Mouse (Mus musculus) liver, embryonic 16.5 days (tissue): ENCODE data around the gene Rdm1. TPM values are rescaled to one million over a fixed set of nuclear protein-coding genes. Genes with fewer than 3 reads are reported as not detected.
"Not testable (repeated sequence)": the region's sequence is repeated elsewhere in the genome, so short reads cannot be mapped to it uniquely, and the experiment has no call there.

ENCODE experiments used
- ATAC-seq: fragments of 200-750 bp; cut with Nextera tagmentation; 2 replicates; pipeline ENCODE4 v1.8.0; 2017; ENCODE audit warnings: low read depth, mild to moderate bottlenecking, moderate number of reproducible peaks, moderate library complexity
- H3K27ac ChIP-seq: fragments of 300-500 bp; sonication (generic); 2 replicates; pipeline ENCODE4 v1.5.1; 2014; ENCODE audit warnings: mild to moderate bottlenecking, low read length
- H3K27me3 ChIP-seq: fragments of 300-500 bp; sonication (generic); 2 replicates; pipeline ENCODE4 v1.6.1; 2014; ENCODE audit warnings: low read depth, low read length, mixed read lengths; ENCODE audit not compliant: control insufficient read depth, insufficient read depth
- H3K36me3 ChIP-seq: fragments of 300-500 bp; sonication (generic); 2 replicates; pipeline ENCODE4 v1.6.1; 2014; ENCODE audit warnings: mild to moderate bottlenecking; ENCODE audit not compliant: control insufficient read depth, insufficient read depth
- H3K4me1 ChIP-seq: fragments of 300-500 bp; sonication (generic); 2 replicates; pipeline ENCODE4 v1.6.1; 2014; ENCODE audit warnings: low read depth, low read length, mixed read lengths; ENCODE audit not compliant: control insufficient read depth
- H3K4me2 ChIP-seq: fragments of 300-500 bp; sonication (generic); 2 replicates; pipeline ENCODE4 v1.6.1; 2014; ENCODE audit warnings: low read depth, low read length, mixed read lengths
- H3K4me3 ChIP-seq: fragments of 300-500 bp; sonication (generic); 2 replicates; pipeline ENCODE4 v1.5.1; 2014; ENCODE audit warnings: low read depth, mild to moderate bottlenecking, low read length
- H3K9ac ChIP-seq: fragments of 300-500 bp; sonication (generic); 2 replicates; pipeline ENCODE4 v1.6.1; 2014; ENCODE audit warnings: low read depth, low read length
- H3K9me3 ChIP-seq: fragments of 300-500 bp; sonication (generic); replicated peaks from 2 replicates; pipeline ENCODE4 v1.6.1; 2016; ENCODE audit warnings: low read length; ENCODE audit not compliant: control insufficient read depth
- WGBS: fragments of 180-500 bp; shearing (Covaris S2); extraction: QIAGEN DNeasy Blood & Tissue Kit; methylation state at CpG from one replicate; pipeline ENCODE4 v1.1.7; 2014; ENCODE audit not compliant: insufficient replicate concordance; 5-methylcytosine and 5-hydroxymethylcytosine counted together
- polyA plus RNA-seq: library from polyadenylated mRNA; unstranded; fragments of >200 nt; fragmentation: Nextera tagmentation; extraction: Ambion mirVana; gene quantifications from 2 replicates; pipeline ENCODE4 v1.2.1, GENCODE M21; 2015

The Rdm1 gene
- polyA plus RNA-seq = 10.1 and 13.2 TPM in 2 replicates

- no peaks in the 10 kb centered on the region for H3K9me3 ChIP-seq
- H3K27me3 ChIP-seq = no peaks in the 10 kb centered on the region
- H3K9ac ChIP-seq = peak within 1 kb of the TSS; percentile 80
- H3K4me1 ChIP-seq = peaks cover 14% of the 10 kb centered on the region
- WGBS = under 1% methylated on average over 33 of the region's 34 CpGs
- no peaks in the 10 kb centered on the region for H3K36me3 ChIP-seq
- H3K27ac ChIP-seq = peak within 1 kb of the TSS; percentile 99
- H3K4me3 ChIP-seq = peak within 1 kb of the TSS; percentile 71
- H3K4me2 ChIP-seq = peak within 1 kb of the TSS; percentile 91
- ATAC-seq = peak; percentile 88
Observed at GRCm38 (mm10) chr11:101626995-101627856, at the start of gene Rdm1. Gene Rdm1, plus strand, starts transcription at chr11:101627195.

GRCm38 (mm10) chr11:101581081-101581764 is 45.8 kb upstream of the Rdm1 start:
- peaks cover 33% of the 10 kb centered on the region for H3K36me3 ChIP-seq
- no peak overlapping the region for H3K9ac ChIP-seq
- no peak overlapping the region for H3K4me2 ChIP-seq
- no peaks in the 10 kb centered on the region for H3K9me3 ChIP-seq
- H3K27me3 ChIP-seq = no peaks in the 10 kb centered on the region
- peaks cover 6% of the 10 kb centered on the region for H3K4me1 ChIP-seq
- 49% methylated on average over 6 of the region's 6 CpGs for WGBS
- no peak for ATAC-seq
- no peak overlapping the region for H3K4me3 ChIP-seq
- H3K27ac ChIP-seq = 0 out of 2 replicates have a peak overlapping the region, but pooled peaks have one; percentile 18

GRCm38 (mm10) chr11:101582054-101583035 is 44.6 kb upstream of the Rdm1 start, which contains the start of gene Tmem106a:
Gene Tmem106a, plus strand, starts transcription at chr11:101582242.
- peaks cover 6% of the 10 kb centered on the region for H3K4me1 ChIP-seq
- ATAC-seq = peak; percentile 92
- no peaks in the 10 kb centered on the region for H3K9me3 ChIP-seq
- WGBS = 12% methylated on average over 30 of the region's 31 CpGs
- no peaks in the 10 kb centered on the region for H3K27me3 ChIP-seq
- peak within 1 kb of the TSS; percentile 18; the same call in 1 of the 2 replicates for H3K27ac ChIP-seq
- H3K4me3 ChIP-seq = peak within 1 kb of the TSS; percentile 65
- peaks cover 22% of the 10 kb centered on the region for H3K36me3 ChIP-seq
- H3K9ac ChIP-seq = peak within 1 kb of the TSS; percentile 55
- peak within 1 kb of the TSS; percentile 66 for H3K4me2 ChIP-seq

- Histone ChIP-seq H3K9me3 (no peaks in the 10 kb centered on the region), H3K27me3 (no peaks in the 10 kb centered on the region), H3K9ac (no peak overlapping the region), H3K4me1 (peaks cover 6% of the 10 kb centered on the region), H3K4me3 (no peak overlapping the region), H3K4me2 (0 out of 2 replicates have a peak overlapping the region, but pooled peaks have one; percentile 7), H3K27ac (no peak overlapping the region), H3K36me3 (peaks cover 13% of the 10 kb centered on the region)
- no peak for ATAC-seq
- WGBS = 77% methylated on average over 2 of the region's 2 CpGs
Observed at GRCm38 (mm10) chr11:101583205-101583604, 43.8 kb upstream of the Rdm1 start.

- H3K27ac ChIP-seq, H3K9me3 ChIP-seq: not testable (repeated sequence)
Observed at GRCm38 (mm10) chr11:101585031-101585430, 42.0 kb upstream of the Rdm1 start.

GRCm38 (mm10) chr11:101585805-101586204 is 41.2 kb upstream of the Rdm1 start:
- no peak overlapping the region for H3K9ac ChIP-seq
- ATAC-seq = no peak
- H3K4me1 ChIP-seq = peaks cover 8% of the 10 kb centered on the region
- no peak overlapping the region for H3K27ac ChIP-seq
- no peak overlapping the region for H3K4me3 ChIP-seq
- H3K36me3 ChIP-seq = peaks cover under 1% of the 10 kb centered on the region
- no peaks in the 10 kb centered on the region for H3K9me3 ChIP-seq
- WGBS = 51% methylated on average over 4 of the region's 4 CpGs
- no peaks in the 10 kb centered on the region for H3K27me3 ChIP-seq
- no peak overlapping the region for H3K4me2 ChIP-seq

More at GRCm38 (mm10) chr11:101585031-101585430, 42.0 kb upstream of the Rdm1 start:
- not testable (repeated sequence) for ATAC-seq, H3K4me2 ChIP-seq, H3K4me3 ChIP-seq, H3K27me3 ChIP-seq, H3K9ac ChIP-seq, H3K36me3 ChIP-seq, H3K4me1 ChIP-seq
- WGBS = 84% methylated on average over 1 of the region's 1 CpGs

- 78% methylated on average over 10 of the region's 10 CpGs for WGBS
- H3K27ac ChIP-seq = no peak overlapping the region
- ATAC-seq = peak; percentile 51; the same call in 1 of the 2 replicates
Observed at GRCm38 (mm10) chr11:101587676-101588075, 39.3 kb upstream of the Rdm1 start.

GRCm38 (mm10) chr11:101588868-101589267 is 38.1 kb upstream of the Rdm1 start:
- no peak overlapping the region for H3K9ac ChIP-seq
- WGBS = 72% methylated on average over 7 of the region's 7 CpGs
- no peak overlapping the region for H3K4me3 ChIP-seq
- no peak overlapping the region for H3K27ac ChIP-seq
- no peak overlapping the region for H3K4me2 ChIP-seq
- no peaks in the 10 kb centered on the region for H3K36me3 ChIP-seq
- H3K27me3 ChIP-seq = no peaks in the 10 kb centered on the region
- ATAC-seq = no peak
- peaks cover 2% of the 10 kb centered on the region; the same call in 1 of the 2 replicates for H3K4me1 ChIP-seq
- H3K9me3 ChIP-seq = no peaks in the 10 kb centered on the region

More at GRCm38 (mm10) chr11:101587676-101588075, 39.3 kb upstream of the Rdm1 start:
- H3K36me3 ChIP-seq = no peaks in the 10 kb centered on the region
- peaks cover 2% of the 10 kb centered on the region; the same call in 1 of the 2 replicates for H3K4me1 ChIP-seq
- no peak overlapping the region for H3K4me3 ChIP-seq
- no peaks in the 10 kb centered on the region for H3K9me3 ChIP-seq
- no peak overlapping the region for H3K4me2 ChIP-seq
- H3K9ac ChIP-seq = no peak overlapping the region
- no peaks in the 10 kb centered on the region for H3K27me3 ChIP-seq
